Mouse (Mus musculus) CH12.LX (cell line): ENCODE data around the gene Gm17387.

ENCODE experiments used
- CTCF ChIP-seq, 2 experiments: IDR thresholded peaks in 1 of 2; conservative IDR thresholded peaks in 1 of 2; 2 replicates each; pipeline ENCODE4 v1.5.1; 2011 to 2012; ENCODE audit warnings: low read depth in 2 of 2, low read length in 2 of 2, improper control_type of control experiment in 1 of 2, inconsistent platforms in 1 of 2, mild to moderate bottlenecking in 1 of 2, moderate library complexity in 1 of 2
- EP300 ChIP-seq: IDR thresholded peaks from 2 replicates; pipeline ENCODE4 v1.6.1; 2011; ENCODE audit warnings: low read length, improper control_type of control experiment
- HCFC1 ChIP-seq: IDR thresholded peaks from 2 replicates; pipeline ENCODE4 v1.6.1; 2012; ENCODE audit warnings: low read depth, mild to moderate bottlenecking, inconsistent platforms, low read length, improper control_type of control experiment
- KAT2A ChIP-seq: IDR thresholded peaks from 2 replicates; pipeline ENCODE4 v1.6.1; 2012; ENCODE audit warnings: low read length, improper control_type of control experiment, inconsistent platforms; ENCODE audit not compliant: insufficient replicate concordance
- MAX ChIP-seq: IDR thresholded peaks from 2 replicates; pipeline ENCODE4 v1.6.1; 2011; ENCODE audit warnings: low read length, improper control_type of control experiment
- RAD21 ChIP-seq: IDR thresholded peaks from 2 replicates; pipeline ENCODE4 v1.6.1; 2011; ENCODE audit warnings: low read depth, mild to moderate bottlenecking, low read length, improper control_type of control experiment, moderate library complexity
- RCOR1 ChIP-seq: conservative IDR thresholded peaks from 2 replicates; pipeline ENCODE4 v1.6.1; 2012; ENCODE audit warnings: low read depth, mild to moderate bottlenecking, inconsistent platforms, low read length, improper control_type of control experiment
- TBP ChIP-seq: conservative IDR thresholded peaks from 2 replicates; pipeline ENCODE4 v1.6.1; 2011; ENCODE audit warnings: low read depth, low read length, improper control_type of control experiment
- USF1 ChIP-seq: IDR thresholded peaks from 2 replicates; pipeline ENCODE4 v1.6.1; 2014; ENCODE audit warnings: low read depth, mild to moderate bottlenecking, inconsistent platforms, low read length, improper control_type of control experiment

DNA sequence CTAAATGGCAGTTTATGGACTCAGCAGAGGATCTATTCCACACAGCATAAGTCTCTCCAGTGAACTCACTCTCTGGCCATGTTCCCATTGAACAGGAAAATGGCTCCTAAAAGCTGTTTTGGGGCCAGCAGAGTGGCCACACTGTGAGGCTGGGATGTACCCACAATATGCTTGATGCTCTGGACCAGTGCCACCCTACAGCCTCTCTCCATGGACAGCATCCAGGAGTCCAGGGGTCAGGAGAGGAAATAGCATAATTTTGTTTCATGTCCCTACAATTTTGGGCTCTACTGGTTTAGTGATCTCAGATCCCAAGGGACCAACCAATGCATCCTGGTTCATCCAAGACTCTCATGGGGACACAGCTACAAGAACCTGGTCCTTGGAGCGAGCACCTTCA, 28.6 kb downstream of the Gm17387 start:
- no peak for TF ChIP-seq MAX
- no peak for TF ChIP-seq CTCF (conservative IDR thresholded peaks at IDR 0.05 in 1 of 2, IDR thresholded peaks at IDR 0.05 in 1 of 2; ENCODE audit: low read depth in 2 of 2, low read length in 2 of 2)
- TF ChIP-seq USF1 = no peak
- no peak for TF ChIP-seq KAT2A
- TF ChIP-seq EP300 = no peak
- TF ChIP-seq HCFC1 = no peak
- no peak for TF ChIP-seq RAD21
- no peak for TF ChIP-seq TBP
- no peak for TF ChIP-seq RCOR1
